In genomic region chr5:43601601-43602000, GRCm38 (mm10) we compare ENCODE assay signal across 17 mouse cellular contexts.
"Had no signal": no experiment of that assay in that cellular context is flagged by ENCODE, and none has a peak within 500 bp of the region (broad histone marks: within the 10 kb centered on the region; RNA-seq: fewer than 3 reads in every experiment).

No protein-coding gene starts in this region.

- DNase-seq: kidney, postnatal 10 days; kidney, postnatal 36 days; layer of hippocampus, postnatal 36 days; liver, embryonic 13.5 days; lung, adult 2 months; lung, postnatal 14 days; retina, postnatal 1 day; right cerebral cortex, postnatal 25 days; thymus, adult 18-20 months; thymus, postnatal 4 days had no signal

- H3K27ac ChIP-seq: left cerebral cortex, adult 2 months; liver, embryonic 13.5 days; midbrain, embryonic 10.5 days; midbrain, embryonic 13.5 days; neural tube, embryonic 13.5 days had no signal

- H3K27me3 ChIP-seq: liver, embryonic 13.5 days; megakaryocyte, embryonic 14.5 days; midbrain, embryonic 13.5 days; neural tube, embryonic 13.5 days had no signal

- H3K4me2 ChIP-seq: liver, embryonic 13.5 days; midbrain, embryonic 13.5 days; neural tube, embryonic 13.5 days had no signal

- H3K9me3 ChIP-seq: liver, embryonic 13.5 days; megakaryocyte, embryonic 14.5 days; midbrain, embryonic 10.5 days; midbrain, embryonic 13.5 days; neural tube, embryonic 13.5 days had no signal

- H3K4me1 ChIP-seq: liver, embryonic 13.5 days; megakaryocyte, embryonic 14.5 days; midbrain, embryonic 10.5 days; midbrain, embryonic 13.5 days; neural tube, embryonic 13.5 days had no signal

- H3K4me3 ChIP-seq: left cerebral cortex, adult 2 months; liver, embryonic 13.5 days; megakaryocyte, embryonic 14.5 days; midbrain, embryonic 10.5 days; midbrain, embryonic 13.5 days; myocyte; neural tube, embryonic 13.5 days had no signal

- ATAC-seq: midbrain, embryonic 13.5 days; midbrain, embryonic 16.5 days had no signal

- H3K9ac ChIP-seq: liver, embryonic 13.5 days; midbrain, embryonic 13.5 days; neural tube, embryonic 13.5 days had no signal

- H3K36me3 ChIP-seq: liver, embryonic 13.5 days; midbrain, embryonic 10.5 days; midbrain, embryonic 13.5 days; neural tube, embryonic 13.5 days had no signal
